Mouse (Mus musculus) MN1 (cell line): ENCODE data around the gene Fabp6.

ENCODE experiments used
- DNase-seq: peaks from one replicate; pipeline ENCODE4 v3.0.0-alpha.2; 2016; ENCODE audit warnings: low spot score

Fabp6 gene

GRCm38 (mm10) chr11:43589530-43590072 is 11.7 kb downstream of the Fabp6 start:
- no peak for DNase-seq

- peak; percentile 85 for DNase-seq
Measured at GRCm38 (mm10) chr11:43586324-43587090, 14.8 kb downstream of the Fabp6 start, which contains the start of gene 4933415A04Rik. Gene 4933415A04Rik (plus strand): TSS chr11:43587040.

DNA sequence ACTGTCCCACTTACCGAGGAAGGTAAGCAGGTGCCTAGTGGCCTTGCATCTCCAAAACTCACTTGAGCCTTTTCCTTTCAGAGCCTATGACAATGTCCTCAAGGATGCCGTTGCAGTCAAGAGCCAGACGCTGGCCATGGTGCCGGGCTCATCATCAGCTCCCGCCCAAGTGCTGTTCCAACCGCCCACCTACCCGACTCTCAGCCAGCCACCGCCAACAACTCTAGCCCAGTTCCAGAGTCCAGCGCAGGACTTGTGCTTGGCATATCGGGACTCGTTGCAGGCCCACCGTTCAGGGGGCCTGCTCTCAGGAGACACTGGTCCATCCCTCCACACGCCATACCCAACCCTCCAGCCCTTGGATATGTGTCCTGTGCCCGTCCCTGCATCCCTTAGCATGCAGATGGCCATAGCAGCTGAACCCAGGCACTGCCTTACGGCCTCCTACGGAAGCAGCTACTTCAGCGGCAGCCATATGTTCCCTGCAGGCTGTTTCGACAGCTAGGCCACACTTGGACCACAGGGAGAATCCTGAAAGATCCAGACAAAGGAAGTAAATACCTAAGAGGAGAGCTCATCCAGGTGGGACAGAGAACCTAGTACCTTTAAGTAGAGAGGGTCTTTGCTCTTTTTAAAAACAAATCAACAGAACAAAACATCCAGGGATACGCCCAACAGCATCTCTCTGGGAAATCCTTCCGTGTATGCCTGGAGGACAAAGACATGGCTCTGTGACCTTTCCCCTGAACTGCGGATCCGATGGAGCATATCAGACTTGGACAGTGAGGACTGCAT is 15.9 kb downstream of the Fabp6 start:
- DNase-seq = no peak

DNA sequence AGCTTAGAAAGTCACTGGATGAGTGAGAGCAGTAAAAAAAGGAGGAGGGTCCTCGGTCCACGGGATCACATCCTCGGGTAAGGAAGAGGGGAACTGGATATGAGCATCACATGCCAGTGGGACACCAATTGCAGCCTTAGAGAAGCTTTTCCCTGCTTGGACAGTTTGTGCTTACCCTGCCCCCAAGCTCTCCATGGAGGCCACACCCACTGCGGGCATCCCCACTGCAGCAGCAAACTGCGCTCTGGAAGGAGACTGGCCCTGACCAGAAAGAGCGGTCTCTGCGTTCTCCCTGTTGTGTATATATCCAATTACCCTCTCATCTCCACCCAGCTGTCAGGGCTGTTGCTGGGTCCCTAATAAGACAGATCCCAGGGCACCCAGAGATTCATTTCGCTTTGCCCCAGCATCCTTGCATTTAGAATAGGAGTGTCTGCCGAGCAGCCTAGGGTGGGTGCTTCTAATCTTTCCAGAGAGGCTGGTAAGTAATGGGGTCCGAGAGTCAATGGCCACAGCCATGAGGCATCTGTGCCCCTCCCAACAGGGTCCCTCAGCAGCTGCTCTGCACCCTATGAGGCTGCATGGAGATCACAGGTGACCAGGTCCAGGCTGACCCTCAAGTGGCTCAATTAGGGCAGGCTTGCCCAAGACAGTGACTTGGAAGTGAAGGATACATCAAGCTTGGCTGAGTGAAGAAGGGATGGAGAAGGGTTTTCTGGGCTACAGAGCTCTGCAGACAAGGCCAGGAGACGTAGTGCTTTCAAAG is 23.4 kb downstream of the Fabp6 start:
- peak; percentile 87 for DNase-seq

- DNase-seq = no peak
Measured at GRCm38 (mm10) chr11:43575376-43576151, 25.8 kb downstream of the Fabp6 start.

DNA sequence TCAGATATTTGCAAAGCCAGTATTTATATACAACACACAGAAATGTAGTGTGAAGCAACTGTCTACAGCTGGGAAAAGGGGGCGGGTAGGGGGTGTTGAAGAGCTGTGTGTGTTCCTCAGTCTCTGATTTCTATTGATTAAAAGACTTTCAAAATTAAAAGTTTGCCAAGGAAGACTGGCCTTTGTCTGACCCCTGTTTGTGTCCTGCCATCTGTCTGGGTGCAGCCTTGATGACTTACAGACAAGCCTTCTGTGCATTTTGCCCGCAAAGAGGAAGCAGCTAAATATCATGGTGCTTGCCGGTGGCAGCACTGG is 26.3 kb downstream of the Fabp6 start:
- DNase-seq = no peak

- peak; percentile 90 for DNase-seq
Measured at GRCm38 (mm10) chr11:43569595-43569994, 31.7 kb downstream of the Fabp6 start.

DNA sequence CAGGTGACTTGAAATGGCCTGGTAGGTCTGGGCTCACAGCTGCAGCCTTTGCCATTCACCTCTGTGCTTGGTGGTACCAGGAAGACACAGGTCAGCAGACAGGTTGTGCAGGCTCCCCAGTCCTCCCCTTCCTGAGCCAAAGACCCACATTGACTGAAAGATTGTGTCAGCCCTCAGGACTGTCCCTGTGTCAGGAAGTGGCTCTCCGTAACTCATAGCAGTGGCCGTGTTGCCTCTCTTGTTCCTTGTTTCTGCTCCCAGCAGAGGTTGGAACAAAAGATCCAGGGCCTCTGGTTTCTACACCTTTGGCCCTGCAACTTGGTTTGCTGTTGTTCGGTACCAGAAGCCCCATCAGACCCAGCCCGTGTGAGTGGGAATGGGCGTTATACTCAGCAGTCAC is 32.2 kb downstream of the Fabp6 start:
- no peak for DNase-seq

GRCm38 (mm10) chr11:43568263-43568662 is 33.1 kb downstream of the Fabp6 start:
- DNase-seq = peak; percentile 69

DNA sequence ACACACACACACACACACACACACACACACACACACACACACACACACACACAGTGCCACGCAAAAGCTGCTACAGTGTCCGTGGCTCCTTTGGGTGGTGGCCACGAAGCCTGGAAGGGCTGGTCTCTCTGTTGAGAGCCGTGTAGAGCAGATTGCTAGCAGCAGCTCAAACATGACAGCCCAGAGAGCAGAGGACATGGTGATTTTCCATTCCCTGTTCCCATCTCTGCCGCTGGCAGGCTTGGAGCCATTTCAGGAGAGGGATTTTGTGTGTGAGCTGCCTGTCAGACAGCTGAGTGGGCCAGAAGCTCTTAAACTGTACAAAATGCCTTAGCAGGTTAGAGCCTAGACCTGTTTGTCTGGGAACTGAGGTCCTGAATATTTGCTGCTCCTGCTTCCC is 34.6 kb downstream of the Fabp6 start:
- no peak for DNase-seq

GRCm38 (mm10) chr11:43565852-43566251 is 35.5 kb downstream of the Fabp6 start:
- DNase-seq = no peak

GRCm38 (mm10) chr11:43565414-43565813 is 35.9 kb downstream of the Fabp6 start:
- no peak for DNase-seq

DNA sequence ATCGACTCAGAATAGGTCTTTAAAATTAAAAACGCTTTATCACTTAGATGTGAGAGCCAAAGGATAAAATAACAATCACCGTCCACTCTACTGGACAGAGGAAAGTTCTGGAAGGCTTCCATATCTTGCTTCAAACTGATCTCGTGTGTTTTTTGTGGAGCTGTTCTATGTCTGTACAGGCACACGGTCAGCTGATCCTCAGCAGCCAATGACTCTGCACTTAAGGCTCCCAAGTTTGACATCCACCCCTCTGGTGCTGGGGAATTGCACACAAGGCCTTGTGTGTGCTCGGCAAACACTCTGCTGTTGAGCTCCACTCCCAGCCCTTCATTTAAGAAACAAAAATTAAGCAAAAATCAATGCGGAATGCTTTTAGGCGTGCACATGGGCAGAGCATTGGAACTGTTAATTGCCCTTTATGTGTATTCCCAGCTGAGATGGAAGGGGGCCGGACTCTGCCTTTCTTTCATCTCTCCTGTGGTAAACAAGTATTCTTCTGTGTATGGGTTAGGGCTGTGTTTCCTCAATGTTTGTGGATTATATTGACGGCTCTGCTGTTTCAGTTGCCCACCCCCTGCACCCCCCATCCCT is 37.6 kb downstream of the Fabp6 start:
- DNase-seq = peak; percentile 68

GRCm38 (mm10) chr11:43559515-43560292 is 41.6 kb downstream of the Fabp6 start:
- DNase-seq = no peak

GRCm38 (mm10) chr11:43556538-43556937 is 44.8 kb downstream of the Fabp6 start:
- no peak for DNase-seq

DNA sequence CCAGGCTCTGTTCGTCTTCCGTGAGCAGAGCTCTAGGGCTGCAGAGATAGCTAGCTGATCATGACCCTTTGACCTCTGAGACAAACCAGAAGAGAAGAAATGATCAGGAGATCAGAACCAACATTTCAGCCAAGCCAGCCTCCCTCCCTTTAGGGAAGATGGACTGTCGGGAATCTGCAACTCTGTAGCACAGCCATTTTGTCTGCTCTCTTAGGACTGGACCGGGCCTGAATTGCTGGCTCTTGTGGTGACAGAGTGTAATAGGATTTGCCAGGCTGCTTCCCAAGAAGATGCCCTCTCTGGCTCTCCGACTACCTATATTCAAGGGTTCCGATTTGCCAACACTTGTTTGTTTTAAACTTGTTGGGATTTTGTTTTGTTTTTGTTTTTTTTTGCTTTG is 48.7 kb downstream of the Fabp6 start:
- DNase-seq = no peak

DNA sequence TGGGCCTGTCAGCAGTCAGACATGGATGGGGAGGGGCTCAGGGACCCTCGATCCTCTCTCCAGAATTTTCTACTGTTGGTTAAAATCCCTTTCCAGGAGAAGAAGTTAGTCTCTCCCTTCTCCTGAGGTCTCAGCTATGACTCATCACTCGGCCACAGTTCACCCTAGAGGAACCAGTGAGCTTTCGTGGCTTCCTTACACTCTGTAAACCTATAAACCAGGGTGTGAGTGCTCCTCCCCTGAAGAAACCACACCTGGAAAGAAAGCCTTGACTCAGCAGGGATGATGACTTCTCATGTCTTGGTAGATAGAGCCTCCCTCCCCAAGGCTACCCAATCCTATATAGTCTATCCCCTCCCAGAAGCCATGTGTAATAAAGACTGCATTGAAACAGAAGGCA is 49.6 kb downstream of the Fabp6 start:
- no peak for DNase-seq

DNA sequence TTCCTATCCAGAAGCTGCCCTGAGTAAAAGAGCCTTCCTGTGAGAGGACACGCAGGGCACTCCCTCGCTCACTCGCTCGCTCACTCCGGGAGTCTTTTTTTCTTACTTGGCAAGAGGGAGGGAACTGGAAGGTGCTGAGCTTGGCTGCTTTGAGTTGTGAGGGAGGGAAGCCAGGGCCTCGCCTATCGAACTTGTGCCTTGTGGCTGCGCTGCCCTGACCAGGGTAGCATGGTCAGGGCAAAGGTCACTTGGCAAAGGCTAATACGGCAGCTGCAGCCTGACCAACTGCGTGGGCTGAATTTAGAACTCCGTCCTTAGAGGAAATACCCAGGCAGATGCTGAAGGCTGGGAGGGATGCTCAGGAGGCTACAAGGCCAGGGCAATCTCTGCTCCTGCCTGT is 51.6 kb downstream of the Fabp6 start:
- peak; percentile 43 for DNase-seq

- no peak for DNase-seq
Measured at GRCm38 (mm10) chr11:43548657-43549435, 52.5 kb downstream of the Fabp6 start.

DNA sequence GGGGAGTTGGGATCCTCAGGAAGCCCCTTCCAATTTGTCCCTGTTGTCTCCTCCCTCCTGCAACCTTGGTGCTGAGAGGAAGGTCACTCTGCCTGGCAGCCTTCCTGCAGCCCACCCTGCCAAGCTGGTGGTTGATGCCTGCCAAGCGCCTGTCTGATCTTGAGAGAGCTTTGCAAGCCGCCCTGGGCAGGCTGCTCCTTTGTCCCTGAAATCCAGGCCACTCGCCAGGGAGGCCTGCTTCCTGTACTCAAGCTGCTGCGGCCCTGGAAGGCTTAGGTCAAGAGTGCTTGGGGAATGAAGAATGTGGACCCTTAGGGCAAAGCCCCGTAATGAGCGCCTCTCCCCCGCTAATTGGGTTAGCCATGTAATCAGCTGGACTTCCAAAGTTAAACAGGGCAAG is 53.2 kb downstream of the Fabp6 start:
- DNase-seq = peak; percentile 77
